Mouse (Mus musculus) liver, adult (tissue): ENCODE measurements around the gene Rassf3.

ENCODE experiments used
- GATA4 ChIP-seq: IDR thresholded peaks from 2 replicates; pipeline ENCODE4 v1.6.1; 2014; ENCODE audit warnings: mild to moderate bottlenecking, low read length; ENCODE audit not compliant: insufficient replicate concordance

Gene Rassf3

DNA sequence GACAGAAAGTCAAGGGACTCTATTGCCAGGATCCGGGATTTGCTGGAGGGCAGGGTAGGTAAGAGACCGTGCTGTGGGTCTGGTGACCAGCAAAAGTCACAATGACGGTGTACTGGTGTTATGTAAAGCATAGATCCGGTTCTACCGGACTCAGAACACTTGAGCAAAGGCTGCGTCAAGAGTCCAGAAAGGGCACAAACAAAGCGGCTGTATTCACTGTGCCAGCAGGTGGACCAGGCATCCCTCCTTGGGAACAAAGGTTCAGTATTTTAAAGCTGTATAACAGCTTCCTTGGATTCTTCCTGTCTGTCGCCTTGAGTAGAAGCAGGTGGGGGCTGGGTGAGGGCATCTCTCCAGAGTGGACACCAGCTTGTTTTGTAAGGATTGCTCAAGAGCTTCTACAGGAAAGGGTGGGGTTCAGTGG, 22.3 kb upstream of the Rassf3 start:
- TF ChIP-seq GATA4 = no peak

DNA sequence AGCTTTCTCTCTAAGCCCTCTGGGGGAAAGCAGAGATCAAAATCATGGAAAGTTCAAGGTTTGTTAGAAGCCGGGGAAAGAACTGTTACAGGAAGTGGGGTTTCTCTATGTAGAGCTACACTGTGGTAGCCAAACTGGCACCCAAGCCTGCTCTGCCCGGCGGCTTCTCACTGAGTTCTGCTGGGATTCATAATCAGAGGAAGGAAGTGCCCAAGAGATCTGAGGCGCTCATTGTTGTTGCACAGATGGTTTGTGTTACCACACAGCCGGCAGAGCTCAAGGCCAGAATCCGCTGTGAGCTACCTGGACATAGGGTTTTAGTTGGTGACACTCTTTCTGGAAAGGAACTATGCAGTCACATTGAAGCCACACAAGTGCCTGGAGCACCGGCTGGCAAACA, 21.8 kb upstream of the Rassf3 start:
- no peak for TF ChIP-seq GATA4

DNA sequence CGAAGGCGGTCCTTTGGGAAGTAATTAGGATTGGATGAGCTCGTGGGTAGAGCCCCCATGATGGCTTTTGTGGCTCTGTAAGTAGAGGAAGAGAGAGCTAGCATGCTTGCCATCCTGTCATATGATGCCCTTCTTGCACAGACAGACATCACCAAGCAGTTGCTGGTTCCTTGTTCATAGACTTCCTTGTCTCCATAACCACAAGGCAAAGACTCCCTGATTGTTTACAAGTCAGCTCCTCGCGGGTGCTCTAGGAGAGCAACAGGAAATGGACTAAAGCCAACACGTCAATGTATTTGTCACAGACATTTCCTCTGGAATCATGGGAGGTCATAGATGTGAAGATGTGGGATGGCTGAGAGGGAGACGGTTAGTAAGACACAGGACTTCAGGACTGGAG, 20.5 kb upstream of the Rassf3 start:
- no peak for TF ChIP-seq GATA4

DNA sequence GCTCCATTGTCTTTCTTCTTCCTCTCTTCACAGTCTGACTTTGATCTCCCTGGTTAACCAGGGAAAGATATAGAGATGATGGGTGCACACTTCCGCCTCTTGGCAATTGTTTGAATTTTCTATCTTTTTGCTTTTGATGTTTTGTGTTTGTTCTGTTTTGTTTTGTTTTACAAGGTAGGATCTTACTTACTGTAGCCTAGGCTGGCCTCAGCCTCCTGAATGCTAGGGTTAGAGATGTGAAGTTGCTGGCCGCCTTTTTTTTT, 17.9 kb upstream of the Rassf3 start:
- TF ChIP-seq GATA4 = no peak

DNA sequence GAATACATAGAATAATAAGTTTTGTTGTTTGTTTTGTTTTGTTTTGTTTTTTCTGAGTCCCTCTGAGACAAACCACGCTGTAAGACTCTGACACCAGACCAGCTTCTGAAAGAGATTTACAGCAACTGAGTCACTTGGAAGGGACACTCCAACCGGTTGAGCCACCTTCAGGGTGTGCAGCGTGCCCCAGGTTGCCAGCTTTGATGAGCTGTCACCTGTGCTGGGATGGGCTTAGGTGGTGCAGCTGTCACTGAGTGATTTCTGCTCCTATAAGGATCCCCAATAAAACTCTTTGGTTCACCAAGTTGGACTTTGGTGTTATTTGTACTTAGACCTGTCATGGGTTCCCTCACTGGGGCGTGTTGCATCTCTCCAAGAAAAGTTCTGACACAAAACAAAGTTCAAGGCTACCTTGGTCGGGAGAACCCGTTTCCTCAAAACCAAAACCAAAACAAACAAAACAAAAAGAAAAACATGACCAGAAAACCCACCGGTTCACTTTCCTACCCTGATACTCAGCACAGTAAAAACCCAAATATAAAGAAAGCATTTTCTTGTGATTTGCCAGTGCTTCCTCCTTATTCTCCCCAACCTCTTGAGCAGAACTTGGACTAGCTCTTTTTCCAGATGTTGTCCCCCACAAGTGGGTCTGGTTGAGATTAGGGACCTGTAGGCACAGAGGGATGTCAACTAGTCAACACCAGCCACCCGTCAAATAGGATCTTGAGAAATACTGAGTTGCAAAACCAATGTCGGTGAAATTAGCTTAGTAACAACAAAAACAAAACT, 17.4 kb upstream of the Rassf3 start:
- no peak for TF ChIP-seq GATA4

DNA sequence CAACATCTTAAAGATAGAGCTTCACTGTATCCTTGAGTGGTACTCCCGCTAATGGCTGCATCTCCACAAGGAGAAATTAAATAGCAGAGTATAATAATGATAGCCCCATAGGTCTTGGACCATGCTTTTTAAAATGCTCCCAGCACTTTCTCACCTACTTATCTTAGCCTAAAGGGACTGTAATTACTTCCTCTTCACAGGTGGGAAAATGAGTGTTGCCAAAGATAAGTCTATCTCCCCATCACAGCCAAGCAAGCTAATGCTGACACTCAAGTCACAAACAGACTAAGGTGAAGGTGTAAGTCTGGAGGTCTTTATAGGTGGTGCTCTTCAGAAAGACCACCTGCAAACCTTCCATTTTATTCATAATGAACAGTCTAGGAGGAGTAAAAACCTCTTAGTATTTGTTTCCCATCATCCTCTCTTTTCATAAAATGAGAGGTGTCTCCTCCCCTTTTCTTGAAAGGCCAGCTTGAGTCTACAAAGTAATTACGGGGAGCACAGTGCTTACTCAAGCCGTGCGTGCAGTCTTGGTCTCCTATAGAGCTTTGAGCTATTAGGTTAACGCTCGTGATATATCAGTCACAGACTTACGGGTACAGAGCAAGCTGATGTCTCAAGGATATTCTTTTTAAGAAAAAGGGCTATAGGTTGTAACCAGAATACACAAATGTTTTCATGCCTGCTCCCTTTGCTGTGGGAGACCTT, 16.6 kb upstream of the Rassf3 start:
- TF ChIP-seq GATA4 = no peak

DNA sequence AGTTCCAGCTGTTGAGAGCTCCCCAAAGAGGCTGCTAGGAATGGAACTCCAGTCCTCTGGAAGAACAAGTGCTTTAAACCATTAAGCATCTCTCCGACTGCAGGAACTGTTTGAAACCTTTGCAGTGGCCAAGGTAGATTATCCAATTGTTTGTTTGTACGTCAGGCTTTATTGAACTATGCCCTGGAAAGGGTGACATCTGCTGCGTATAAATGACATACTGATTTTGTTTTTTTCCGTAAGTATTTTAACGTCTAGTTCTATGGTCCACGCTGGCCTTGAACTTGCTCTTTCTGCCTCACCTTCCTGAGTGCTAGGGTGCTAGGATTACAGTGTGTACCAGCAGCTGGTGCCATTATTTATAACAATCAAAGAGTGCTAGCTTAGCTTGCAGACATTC, 13.8 kb upstream of the Rassf3 start:
- TF ChIP-seq GATA4 = no peak

DNA sequence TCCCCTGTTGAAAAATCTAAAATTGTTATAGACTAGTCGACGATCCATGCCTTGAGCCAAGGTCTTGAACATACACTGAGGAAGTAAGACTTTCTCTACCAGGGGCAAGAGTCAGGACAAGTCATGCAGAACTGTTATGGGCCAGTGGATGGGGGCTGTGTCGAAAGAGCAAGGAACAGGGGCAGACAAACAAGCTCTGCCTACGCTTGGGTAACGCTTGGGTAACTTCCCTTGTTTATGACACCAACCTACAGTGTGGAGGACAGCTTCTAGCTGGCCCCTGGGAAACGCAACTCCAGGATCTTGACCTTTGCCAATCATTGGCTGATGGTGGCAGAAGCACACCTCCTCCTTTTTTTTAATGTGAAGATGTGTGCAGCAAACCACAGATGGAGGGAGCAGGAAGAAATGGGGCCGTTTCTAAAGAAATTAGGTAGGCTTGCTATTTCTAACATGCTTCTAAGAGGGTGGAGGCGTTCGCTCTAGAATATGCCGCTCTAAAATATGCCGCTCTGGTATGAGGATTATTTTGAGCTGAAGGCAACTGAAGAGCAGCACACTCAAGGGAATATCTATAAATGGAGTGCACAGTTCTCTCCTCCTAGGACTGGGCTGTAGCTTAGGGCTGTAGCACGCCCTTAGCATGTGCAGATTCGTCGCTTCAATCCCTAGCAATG, 12.6 kb upstream of the Rassf3 start:
- TF ChIP-seq GATA4 = no peak

DNA sequence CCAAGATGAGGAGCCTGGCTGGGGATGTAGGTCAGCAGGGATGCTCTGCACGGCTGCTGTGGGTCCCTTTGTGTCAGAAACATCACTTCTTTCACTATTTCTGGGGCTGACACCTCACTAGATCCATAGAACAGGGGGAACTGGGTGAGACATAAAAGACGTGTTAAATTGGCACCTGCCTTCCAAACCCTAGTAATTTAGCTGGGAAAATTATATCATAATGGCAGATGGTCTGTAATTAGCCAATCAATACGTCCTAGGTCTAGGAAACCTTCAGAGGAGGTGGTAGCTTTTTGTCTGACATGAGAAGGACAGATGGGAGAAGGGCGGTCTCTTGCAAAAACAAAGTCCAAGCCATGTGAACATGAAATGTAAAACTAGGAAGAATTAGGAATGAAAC, 11.6 kb upstream of the Rassf3 start:
- no peak for TF ChIP-seq GATA4

DNA sequence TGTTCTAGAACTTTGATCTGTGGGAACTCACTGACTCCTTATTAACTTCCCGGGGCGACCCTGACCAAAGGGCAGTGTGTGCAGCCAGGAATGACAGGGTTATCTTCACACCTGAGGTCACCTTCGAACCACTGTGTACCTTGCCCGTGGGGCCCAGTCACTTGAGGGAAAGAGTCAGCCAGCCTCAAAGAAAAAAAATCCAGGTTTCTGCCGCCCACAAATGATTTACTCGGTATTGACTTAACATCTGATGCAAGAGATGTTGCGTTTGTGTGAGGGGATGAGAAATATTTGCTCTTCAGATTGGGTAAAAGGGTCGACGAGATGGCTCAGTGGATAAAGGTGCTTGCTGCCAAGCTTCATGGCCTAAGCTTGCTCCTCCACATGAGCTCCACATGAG, 10.2 kb upstream of the Rassf3 start:
- peak; percentile 78; the same call in 1 of the 2 replicates for TF ChIP-seq GATA4

DNA sequence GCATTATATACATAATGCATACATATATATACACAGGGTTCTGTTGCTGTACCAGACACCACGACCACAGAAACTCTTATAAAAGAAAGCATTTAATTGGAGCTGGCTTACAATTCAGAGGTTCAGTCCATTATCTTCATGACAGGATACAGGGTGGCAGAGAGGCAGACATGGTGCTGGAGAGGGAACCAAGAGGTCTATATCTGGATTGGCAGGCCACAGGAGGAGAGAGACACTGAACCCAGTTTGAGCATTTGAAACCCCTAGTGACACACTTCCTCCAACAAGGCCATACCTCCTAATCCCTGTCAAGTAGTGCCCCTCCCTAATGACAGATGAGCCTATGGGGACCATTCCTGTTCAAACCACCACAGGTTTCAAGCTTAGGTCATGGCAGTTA, 7.2 kb upstream of the Rassf3 start:
- TF ChIP-seq GATA4 = no peak

DNA sequence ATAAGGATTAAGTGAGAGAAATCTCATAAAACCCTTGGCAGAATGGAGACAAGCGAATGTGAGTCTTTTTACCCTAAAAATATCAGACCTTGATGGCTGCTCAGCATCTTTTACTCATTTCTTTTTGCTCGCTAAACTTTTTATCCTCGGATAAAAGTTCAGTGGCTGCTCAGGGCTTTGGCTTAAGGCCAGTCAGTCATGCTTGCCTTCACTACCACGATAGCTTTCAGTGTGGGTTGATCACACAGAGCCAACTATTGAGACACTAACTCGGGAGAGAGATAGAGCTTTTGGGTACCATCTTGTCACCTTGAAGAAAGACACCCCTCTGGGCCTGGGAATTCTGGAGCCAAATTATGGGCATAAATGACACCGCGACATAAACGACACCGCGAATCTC, 5.0 kb upstream of the Rassf3 start:
- no peak for TF ChIP-seq GATA4

DNA sequence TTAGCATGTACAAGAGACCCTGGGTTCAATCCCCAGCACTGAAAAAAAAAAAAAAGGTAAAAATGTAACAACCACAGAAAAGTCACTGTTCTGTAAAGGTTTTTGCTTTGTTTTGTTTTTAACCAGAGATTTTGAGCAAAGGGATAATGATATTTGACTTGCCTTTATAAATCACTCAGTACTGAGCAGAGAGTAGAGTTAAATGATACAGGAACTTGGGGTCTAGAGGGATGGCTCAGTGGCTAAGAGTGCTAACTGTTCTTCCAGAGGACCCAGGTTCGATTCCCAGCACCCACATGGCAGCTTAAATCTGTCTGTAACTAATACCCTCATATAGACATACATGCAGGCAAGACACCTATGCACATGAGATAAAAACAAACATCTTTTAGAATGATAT, 3.8 kb upstream of the Rassf3 start:
- no peak for TF ChIP-seq GATA4

DNA sequence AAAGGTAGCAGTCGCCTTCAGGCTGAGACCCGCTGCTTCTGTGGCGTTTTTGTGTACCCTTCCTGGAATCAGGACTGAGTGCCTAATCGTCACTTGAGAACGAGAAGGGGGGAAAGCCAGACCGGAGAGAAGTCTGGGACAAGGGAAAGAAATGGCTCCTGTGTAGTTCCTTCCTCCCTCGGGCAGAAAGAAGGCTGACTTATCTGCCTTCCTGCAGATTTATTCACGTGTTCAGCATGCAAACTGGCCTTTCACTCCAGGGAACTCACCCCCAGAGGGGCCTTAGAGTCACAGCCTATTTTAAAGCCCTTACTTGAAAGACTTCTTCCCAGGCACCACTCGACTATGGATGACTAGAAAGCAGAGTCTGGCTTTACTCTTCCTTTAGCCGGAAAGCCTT, 1.3 kb upstream of the Rassf3 start:
- TF ChIP-seq GATA4 = no peak

DNA sequence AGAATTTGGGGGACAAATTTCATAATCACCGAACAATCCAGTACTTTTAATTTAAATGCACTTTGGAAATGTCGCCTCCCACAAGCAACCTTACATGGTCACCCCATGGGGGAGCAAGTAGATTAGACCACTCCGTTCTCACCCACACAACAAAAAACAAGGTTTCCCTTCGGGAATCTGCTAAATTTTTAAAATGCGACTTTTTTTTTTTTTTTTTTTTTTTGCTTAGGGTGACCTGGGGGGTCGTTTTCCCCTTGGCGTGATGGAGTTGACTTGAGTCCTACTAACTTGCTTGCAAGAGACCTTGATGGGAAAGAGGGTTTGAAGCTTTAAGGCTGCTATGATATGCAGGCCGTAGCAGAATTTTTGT, 806 bp upstream of the Rassf3 start:
- TF ChIP-seq GATA4 = no peak

DNA sequence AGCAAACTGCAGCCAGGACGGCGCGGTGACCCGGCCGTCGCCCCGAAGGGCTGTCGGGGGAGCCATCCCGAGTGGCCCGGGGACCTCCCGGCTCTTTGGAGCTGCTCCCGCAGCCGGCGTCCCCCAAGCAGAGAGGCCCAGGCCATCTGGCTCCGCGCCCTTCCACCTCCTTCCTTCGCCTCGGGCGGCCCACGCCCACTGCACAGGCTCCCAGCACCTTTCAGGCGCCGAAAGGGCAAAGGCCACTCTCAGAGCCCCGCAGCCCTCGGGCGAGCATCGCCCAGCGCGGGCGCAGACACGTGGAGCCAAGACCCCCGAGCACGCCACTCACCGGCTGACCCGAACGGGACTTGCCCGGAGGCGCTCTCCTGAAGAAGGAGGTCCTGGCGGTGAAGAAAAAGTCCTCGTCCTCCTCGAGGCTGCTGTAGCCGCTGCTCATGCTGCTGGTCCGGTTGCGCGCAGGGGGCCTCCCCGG, 438 bp downstream of the Rassf3 start:
- TF ChIP-seq GATA4 = peak; percentile 7; the same call in 1 of the 2 replicates

DNA sequence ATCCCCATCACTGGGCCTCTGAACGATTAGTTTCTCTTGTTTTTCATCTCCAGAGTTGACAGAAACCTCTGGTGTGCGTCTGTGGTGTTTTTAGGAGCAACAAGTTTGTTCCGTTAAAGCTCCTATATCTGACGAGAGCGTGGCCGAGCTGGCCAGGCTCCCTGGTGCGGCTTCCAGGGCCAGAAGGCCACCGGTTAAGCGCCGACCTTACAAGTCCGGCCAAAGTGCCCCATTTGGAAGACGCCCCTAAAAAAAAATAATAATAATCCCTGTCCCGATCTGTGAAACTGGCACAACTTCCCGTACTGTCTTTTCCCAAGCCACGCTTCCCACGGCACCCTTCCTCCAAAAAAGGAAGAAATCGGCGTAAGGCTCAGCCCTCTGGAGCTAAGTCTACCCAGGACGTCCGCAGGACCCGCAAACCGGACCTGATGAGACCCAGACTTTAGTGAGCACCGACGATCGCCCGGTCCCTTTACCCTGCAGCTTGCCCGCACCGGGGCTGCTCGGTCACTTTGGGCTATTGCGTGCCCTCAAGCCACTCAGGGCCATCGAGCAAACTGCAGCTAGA, 961 bp downstream of the Rassf3 start:
- TF ChIP-seq GATA4 = no peak

DNA sequence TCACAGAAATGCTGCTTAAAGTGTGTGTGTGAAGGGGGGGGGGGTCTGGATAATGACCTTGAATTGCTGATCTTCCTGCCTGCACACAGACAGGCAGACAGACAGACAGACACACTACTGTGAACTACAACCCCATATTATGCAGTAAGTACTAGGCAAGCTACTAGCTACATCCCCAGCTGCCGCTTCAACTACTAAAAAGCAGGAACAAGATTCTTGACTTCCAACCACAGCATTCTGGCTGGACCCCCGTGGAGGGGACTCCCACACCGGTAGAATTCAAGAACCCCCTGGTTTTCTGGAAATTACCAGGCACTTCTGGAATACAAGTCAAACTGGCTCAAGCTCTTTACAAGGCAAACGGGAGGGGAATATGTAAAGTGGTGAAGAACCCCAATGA, 1.9 kb downstream of the Rassf3 start:
- TF ChIP-seq GATA4 = no peak
